Mouse (Mus musculus) MEL (cell line): Measurements from ENCODE around the gene Rpa3. TPM values are rescaled to one million over a fixed set of nuclear protein-coding genes. Genes with fewer than 3 reads are reported as not detected.

Experiments used
- DNase-seq: peaks from one replicate; pipeline ENCODE4 v3.0.0; 2011; ENCODE audit warnings: low read depth, low spot score
- H3K27ac ChIP-seq: 2 replicates; pipeline ENCODE4 v1.5.1; 2012; ENCODE audit warnings: low read depth, mild to moderate bottlenecking, control low read depth, low read length, moderate library complexity; ENCODE audit not compliant: control insufficient read depth
- H3K27me3 ChIP-seq, 2 experiments: fragments of 150-350 bp in 1 of 2; sonication (generic) in 1 of 2; 2 replicates each; pipeline ENCODE4 v1.6.1; 2012; ENCODE audit warnings: low read length in 2 of 2, mild to moderate bottlenecking in 2 of 2, improper control_type of control experiment in 1 of 2, moderate library complexity in 1 of 2; ENCODE audit not compliant: insufficient read depth in 2 of 2, control insufficient read depth in 1 of 2
- H3K36me3 ChIP-seq, 2 experiments: 2 replicates each; pipeline ENCODE4 v1.6.1; 2012 to 2014; ENCODE audit warnings: low read length in 2 of 2, improper control_type of control experiment in 1 of 2, inconsistent platforms in 1 of 2, mild to moderate bottlenecking in 1 of 2; ENCODE audit not compliant: insufficient read depth in 2 of 2, control insufficient read depth in 1 of 2
- H3K4me1 ChIP-seq, 2 experiments: fragments of 150-350 bp in 1 of 2; sonication (generic) in 1 of 2; 2 replicates each; pipeline ENCODE4 v1.6.1; 2012; ENCODE audit warnings: low read length in 2 of 2, improper control_type of control experiment in 1 of 2, mild to moderate bottlenecking in 1 of 2; ENCODE audit not compliant: insufficient read depth in 2 of 2, control insufficient read depth in 1 of 2
- H3K4me3 ChIP-seq, 2 experiments: fragments of 150-350 bp in 1 of 2; sonication (generic) in 1 of 2; 2 replicates each; pipeline ENCODE4 v1.5.1; 2012; ENCODE audit warnings: low read depth in 2 of 2, low read length in 2 of 2, mild to moderate bottlenecking in 2 of 2, moderate library complexity in 2 of 2, control low read depth in 1 of 2, improper control_type of control experiment in 1 of 2; ENCODE audit not compliant: control insufficient read depth in 1 of 2, insufficient read depth in 1 of 2
- H3K79me2 ChIP-seq: 2 replicates; pipeline ENCODE4 v1.6.1; 2012; ENCODE audit warnings: mild to moderate bottlenecking, low read length, moderate library complexity; ENCODE audit not compliant: control insufficient read depth, poor library complexity, insufficient read depth
- H3K9ac ChIP-seq: 2 replicates; pipeline ENCODE4 v1.6.1; 2012; ENCODE audit warnings: low read depth, mild to moderate bottlenecking, control low read depth, low read length, moderate library complexity; ENCODE audit not compliant: control insufficient read depth, poor library complexity, severe bottlenecking
- H3K9me3 ChIP-seq: fragments of 150-350 bp; sonication (generic); replicated peaks from 2 replicates; pipeline ENCODE4 v1.6.1; 2012; ENCODE audit warnings: mild to moderate bottlenecking, low read length, improper control_type of control experiment, moderate library complexity; ENCODE audit not compliant: insufficient read depth
- CHD1 ChIP-seq: IDR thresholded peaks from 2 replicates; pipeline ENCODE4 v1.6.1; 2012; ENCODE audit warnings: low read depth, mild to moderate bottlenecking, inconsistent platforms, low read length, improper control_type of control experiment
- CHD2 ChIP-seq: IDR thresholded peaks from 2 replicates; pipeline ENCODE4 v1.6.1; 2011; ENCODE audit warnings: low read length, improper control_type of control experiment
- E2F4 ChIP-seq: IDR thresholded peaks from 2 replicates; pipeline ENCODE4 v1.6.1; 2011; ENCODE audit warnings: low read depth, low read length, improper control_type of control experiment, borderline replicate concordance
- ELF1 ChIP-seq: IDR thresholded peaks from 2 replicates; pipeline ENCODE4 v1.6.1; 2014; ENCODE audit warnings: low read depth, mild to moderate bottlenecking, inconsistent platforms, low read length, improper control_type of control experiment, moderate library complexity
- EP300 ChIP-seq, 2 experiments: IDR thresholded peaks; 2 replicates each; pipeline ENCODE4 v1.6.1; 2011; ENCODE audit warnings: improper control_type of control experiment in 2 of 2, low read length in 2 of 2, low read depth in 1 of 2, mild to moderate bottlenecking in 1 of 2
- ETS1 ChIP-seq: IDR thresholded peaks from 2 replicates; pipeline ENCODE4 v1.6.1; 2012; ENCODE audit warnings: low read depth, mild to moderate bottlenecking, inconsistent platforms, low read length, improper control_type of control experiment, moderate library complexity
- GABPA ChIP-seq: IDR thresholded peaks from 2 replicates; pipeline ENCODE4 v1.6.1; 2012; ENCODE audit warnings: low read depth, mild to moderate bottlenecking, inconsistent platforms, low read length, improper control_type of control experiment, moderate library complexity
- GATA1 ChIP-seq: IDR thresholded peaks from 2 replicates; pipeline ENCODE4 v1.6.1; 2011; ENCODE audit warnings: low read depth, low read length, improper control_type of control experiment
- HCFC1 ChIP-seq: IDR thresholded peaks from 2 replicates; pipeline ENCODE4 v1.6.1; 2012; ENCODE audit warnings: low read depth, mild to moderate bottlenecking, inconsistent platforms, low read length, improper control_type of control experiment, moderate library complexity
- JUND ChIP-seq: IDR thresholded peaks from 2 replicates; pipeline ENCODE4 v1.6.1; 2011; ENCODE audit warnings: low read depth, mild to moderate bottlenecking, improper control_type of control experiment, low read length
- KAT2A ChIP-seq: conservative IDR thresholded peaks from 2 replicates; pipeline ENCODE4 v1.6.1; 2012; ENCODE audit warnings: low read depth, low read length, improper control_type of control experiment, inconsistent platforms
- MAFK ChIP-seq: IDR thresholded peaks from 2 replicates; pipeline ENCODE4 v1.6.1; 2011; ENCODE audit warnings: low read depth, mild to moderate bottlenecking, low read length, improper control_type of control experiment, borderline replicate concordance
- MAX ChIP-seq: IDR thresholded peaks from 2 replicates; pipeline ENCODE4 v1.6.1; 2011; ENCODE audit warnings: low read length, improper control_type of control experiment
- MEF2A ChIP-seq: IDR thresholded peaks from 2 replicates; pipeline ENCODE4 v1.6.1; 2014; ENCODE audit warnings: low read depth, mild to moderate bottlenecking, inconsistent platforms, low read length, improper control_type of control experiment; ENCODE audit not compliant: poor library complexity, insufficient replicate concordance, severe bottlenecking; ENCODE audit errors: extremely low read depth
- NELFE ChIP-seq: IDR thresholded peaks from 2 replicates; pipeline ENCODE4 v1.6.1; 2011; ENCODE audit warnings: low read depth, low read length, improper control_type of control experiment
- POLR2A ChIP-seq, 2 experiments: IDR thresholded peaks; 2 replicates each; pipeline ENCODE4 v1.6.1; 2011 to 2012; ENCODE audit warnings: low read length in 2 of 2, mild to moderate bottlenecking in 2 of 2, control low read depth in 1 of 2, improper control_type of control experiment in 1 of 2, low read depth in 1 of 2, moderate library complexity in 1 of 2; ENCODE audit not compliant: control insufficient read depth in 1 of 2, insufficient read depth in 1 of 2, poor library complexity in 1 of 2
- POLR2AphosphoS2 ChIP-seq: IDR thresholded peaks from 2 replicates; pipeline ENCODE4 v1.6.1; 2011; ENCODE audit warnings: low read length, improper control_type of control experiment
- POLR2AphosphoS5 ChIP-seq: IDR thresholded peaks from 2 replicates; pipeline ENCODE4 v1.6.1; 2012; ENCODE audit warnings: low read depth, borderline replicate concordance, mild to moderate bottlenecking, inconsistent platforms, low read length, moderate library complexity, mixed read lengths
- RCOR1 ChIP-seq: IDR thresholded peaks from 2 replicates; pipeline ENCODE4 v1.6.1; 2012; ENCODE audit warnings: low read depth, mild to moderate bottlenecking, inconsistent platforms, low read length, improper control_type of control experiment
- SMC3 ChIP-seq: IDR thresholded peaks from 2 replicates; pipeline ENCODE4 v1.6.1; 2011; ENCODE audit warnings: low read depth, low read length, improper control_type of control experiment
- TAL1 ChIP-seq: IDR thresholded peaks from 2 replicates; pipeline ENCODE4 v1.6.1; 2012; ENCODE audit warnings: mild to moderate bottlenecking, inconsistent platforms, low read length, moderate library complexity, mixed read lengths
- UBTF ChIP-seq: IDR thresholded peaks from 2 replicates; pipeline ENCODE4 v1.6.1; 2012; ENCODE audit warnings: low read depth, mild to moderate bottlenecking, inconsistent platforms, low read length, improper control_type of control experiment, moderate library complexity, borderline replicate concordance; ENCODE audit not compliant: insufficient read depth
- ZC3H11A ChIP-seq: IDR thresholded peaks from 2 replicates; pipeline ENCODE4 v1.6.1; 2012; ENCODE audit warnings: low read depth, mild to moderate bottlenecking, inconsistent platforms, low read length, improper control_type of control experiment
- ZMIZ1 ChIP-seq: IDR thresholded peaks from 2 replicates; pipeline ENCODE4 v1.6.1; 2012; ENCODE audit warnings: low read depth, mild to moderate bottlenecking, inconsistent platforms, low read length, improper control_type of control experiment, moderate library complexity
- polyA plus RNA-seq, 2 experiments: library from polyadenylated mRNA; stranded (reverse) in 1 of 2; unstranded in 1 of 2; fragments of >175 nt in 1 of 2; fragments of >200 nt in 1 of 2; gene quantifications; 2 replicates each; pipeline versions ENCODE4 v1.2.1 to v1.2.4; 2012; ENCODE audit warnings: low replicate concordance in 2 of 2, low read depth in 1 of 2; ENCODE audit not compliant: insufficient read length in 2 of 2, insufficient read depth in 1 of 2, missing spikeins in 1 of 2
- total RNA-seq: library from RNA; depleted of rRNA; stranded (reverse); fragments of 300-350 nt; gene quantifications from 2 replicates; pipeline ENCODE4 v1.2.3, GENCODE M21; 2012

Rpa3 gene
- total and polyA plus RNA-seq, 3 experiments = 78.2 to 80.9 TPM; not detected in 1

- no peak for TF ChIP-seq POLR2AphosphoS5
- no peak for TF ChIP-seq CHD2
- TF ChIP-seq KAT2A = no peak
- TF ChIP-seq EP300 (IDR thresholded peaks at IDR 0.05; ENCODE audit: low read depth in 1 of 2, low read length in 2 of 2) = no peak
- no peak for TF ChIP-seq ZC3H11A
- TF ChIP-seq GATA1 = no peak
- TF ChIP-seq POLR2A (IDR thresholded peaks at IDR 0.05; ENCODE audit: control insufficient read depth in 1 of 2, insufficient read depth in 1 of 2, low read depth in 1 of 2, low read length in 2 of 2, poor library complexity in 1 of 2) = no peak
- TF ChIP-seq CHD1 = no peak
- TF ChIP-seq SMC3 = no peak
- no peak for TF ChIP-seq JUND
- TF ChIP-seq MAFK = no peak
- TF ChIP-seq E2F4 = no peak
- no peak for TF ChIP-seq NELFE
- no peak for TF ChIP-seq POLR2AphosphoS2
- TF ChIP-seq HCFC1 = no peak
- TF ChIP-seq ETS1 = no peak
- no peak for TF ChIP-seq ELF1
- TF ChIP-seq MAX = no peak
- no peaks in the 10 kb centered on the region for H3K36me3 ChIP-seq
- no peaks in the 10 kb centered on the region for H3K27me3 ChIP-seq
- no peak for DNase-seq
- no peaks in the 10 kb centered on the region for H3K9me3 ChIP-seq
- H3K4me1 ChIP-seq = no peaks in the 10 kb centered on the region
- H3K27ac ChIP-seq = no peak overlapping the region
- H3K9ac ChIP-seq = no peak overlapping the region
- no peaks in the 10 kb centered on the region for H3K79me2 ChIP-seq
- no peak overlapping the region for H3K4me3 ChIP-seq
Measured at GRCm38 (mm10) chr6:8294048-8294784, 35.2 kb upstream of the Rpa3 start.

- Histone ChIP-seq H3K9me3 (no peaks in the 10 kb centered on the region), H3K27me3 (no peaks in the 10 kb centered on the region), H3K9ac (no peak overlapping the region), H3K4me1 (no peaks in the 10 kb centered on the region), H3K4me3 (no peak overlapping the region), H3K27ac (no peak overlapping the region), H3K36me3 (no peaks in the 10 kb centered on the region; a peak in 1 of 4 replicates), H3K79me2 (no peaks in the 10 kb centered on the region)
- DNase-seq = no peak
- no peak for TF ChIP-seq GABPA
- TF ChIP-seq MAX = no peak
- TF ChIP-seq CHD2 = no peak
- TF ChIP-seq MAFK = no peak
- TF ChIP-seq ZMIZ1 = no peak
- TF ChIP-seq RCOR1 = no peak
- no peak for TF ChIP-seq UBTF
- TF ChIP-seq POLR2AphosphoS5 = no peak
- no peak for TF ChIP-seq TAL1
- no peak for TF ChIP-seq MEF2A
- no peak for TF ChIP-seq SMC3
- no peak for TF ChIP-seq EP300 (IDR thresholded peaks at IDR 0.05; ENCODE audit: low read depth in 1 of 2, low read length in 2 of 2)
- no peak for TF ChIP-seq ELF1
Measured at GRCm38 (mm10) chr6:8288755-8289580, 30.0 kb upstream of the Rpa3 start.
